Mouse (Mus musculus) liver, embryonic 12.5 days (tissue): ENCODE data around the gene Slc26a10. TPM values are rescaled to one million over a fixed set of nuclear protein-coding genes. Genes with fewer than 3 reads are reported as not detected.
"Not testable (repeated sequence)": the region's sequence is repeated elsewhere in the genome, so short reads cannot be mapped to it uniquely, and the experiment has no call there.

Experiments used
- ATAC-seq: fragments of 200-750 bp; cut with Nextera tagmentation; 2 replicates; pipeline ENCODE4 v1.8.0; 2017; ENCODE audit warnings: moderate number of reproducible peaks, mild to moderate bottlenecking, moderate library complexity
- H3K27ac ChIP-seq: fragments of 300-500 bp; sonication (generic); 2 replicates; pipeline ENCODE4 v1.5.1; 2016; ENCODE audit warnings: mild to moderate bottlenecking
- H3K27me3 ChIP-seq: fragments of 300-500 bp; sonication (generic); replicated peaks from 2 replicates; pipeline ENCODE4 v1.6.1; 2016; ENCODE audit warnings: mild to moderate bottlenecking, moderate library complexity
- H3K36me3 ChIP-seq: fragments of 300-500 bp; sonication (generic); 2 replicates; pipeline ENCODE4 v1.6.1; 2016; ENCODE audit warnings: mild to moderate bottlenecking, moderate library complexity
- H3K4me1 ChIP-seq: fragments of 300-500 bp; sonication (generic); 2 replicates; pipeline ENCODE4 v1.6.1; 2016
- H3K4me2 ChIP-seq: fragments of 300-500 bp; sonication (generic); 2 replicates; pipeline ENCODE4 v1.6.1; 2016; ENCODE audit warnings: mild to moderate bottlenecking, moderate library complexity
- H3K4me3 ChIP-seq: fragments of 300-500 bp; sonication (generic); 2 replicates; pipeline ENCODE4 v1.5.1; 2016; ENCODE audit warnings: mild to moderate bottlenecking, moderate library complexity
- H3K9ac ChIP-seq: fragments of 300-500 bp; sonication (generic); 2 replicates; pipeline ENCODE4 v1.6.1; 2016; ENCODE audit warnings: mild to moderate bottlenecking, moderate library complexity
- H3K9me3 ChIP-seq: fragments of 300-500 bp; sonication (generic); replicated peaks from 2 replicates; pipeline ENCODE4 v1.6.1; 2016; ENCODE audit warnings: mild to moderate bottlenecking, moderate library complexity
- WGBS: fragments of 180-500 bp; shearing (Covaris S2); methylation state at CpG from one replicate; pipeline ENCODE4 v1.1.7; 2016; ENCODE audit not compliant: insufficient replicate concordance; 5-methylcytosine and 5-hydroxymethylcytosine counted together
- polyA plus RNA-seq: library from polyadenylated mRNA; unstranded; fragments of >200 nt; fragmentation: Nextera tagmentation; extraction: Ambion mirVana; gene quantifications from 2 replicates; pipeline ENCODE4 v1.2.1, GENCODE M21; 2016

Slc26a10 gene
- polyA plus RNA-seq, 1 experiment from 2014 or later = 3.0 TPM

GRCm38 (mm10) chr10:127137896-127138295, 42.5 kb downstream of the Slc26a10 start:
- H3K4me1 ChIP-seq = peaks cover 48% of the 10 kb centered on the region
- no peaks in the 10 kb centered on the region for H3K27me3 ChIP-seq
- no peak overlapping the region for H3K27ac ChIP-seq
- ATAC-seq = no peak
- no peak overlapping the region for H3K4me3 ChIP-seq
- no peak overlapping the region for H3K9ac ChIP-seq
- no peak overlapping the region for H3K4me2 ChIP-seq
- no peaks in the 10 kb centered on the region for H3K36me3 ChIP-seq
- 67% methylated on average over 3 of the region's 3 CpGs for WGBS
- 0 out of 2 replicates have a peak, but pooled peaks cover 5% of the 10 kb centered on the region for H3K9me3 ChIP-seq

- 58% methylated on average over 4 of the region's 4 CpGs for WGBS
- H3K27ac ChIP-seq = peak overlapping the region; percentile 83; the same call in 1 of the 2 replicates
Observed at GRCm38 (mm10) chr10:127136510-127136909, 43.9 kb downstream of the Slc26a10 start.

GRCm38 (mm10) chr10:127135118-127135836, 45.2 kb downstream of the Slc26a10 start:
- peak overlapping the region; percentile 52; the same call in 1 of the 2 replicates for H3K9ac ChIP-seq

More at GRCm38 (mm10) chr10:127136510-127136909, 43.9 kb downstream of the Slc26a10 start:
- no peaks in the 10 kb centered on the region for H3K27me3 ChIP-seq
- H3K9ac ChIP-seq = peak overlapping the region; percentile 52; the same call in 1 of the 2 replicates
- no peak for ATAC-seq
- H3K9me3 ChIP-seq = 0 out of 2 replicates have a peak, but pooled peaks cover 3% of the 10 kb centered on the region
- H3K4me1 ChIP-seq = peaks cover 48% of the 10 kb centered on the region
- peak overlapping the region; percentile 48; the same call in 1 of the 2 replicates for H3K4me2 ChIP-seq
- H3K4me3 ChIP-seq = no peak overlapping the region
- no peaks in the 10 kb centered on the region for H3K36me3 ChIP-seq

GRCm38 (mm10) chr10:127134394-127135035, 45.9 kb downstream of the Slc26a10 start:
- H3K4me3 ChIP-seq, H3K9ac ChIP-seq: not testable (repeated sequence)
- 73% methylated on average over 3 of the region's 3 CpGs for WGBS

More at GRCm38 (mm10) chr10:127135118-127135836, 45.2 kb downstream of the Slc26a10 start:
- Histone ChIP-seq H3K4me3 (no peak overlapping the region), H3K4me2 (peak overlapping the region; percentile 48), H3K9me3 (0 out of 2 replicates have a peak, but pooled peaks cover 3% of the 10 kb centered on the region), H3K27ac (peak overlapping the region; percentile 83), H3K36me3 (no peaks in the 10 kb centered on the region), H3K27me3 (no peaks in the 10 kb centered on the region), H3K4me1 (peaks cover 48% of the 10 kb centered on the region)
- peak; percentile 90 for ATAC-seq
- 26% methylated on average over 8 of the region's 8 CpGs for WGBS

GRCm38 (mm10) chr10:127132469-127132868, 48.0 kb downstream of the Slc26a10 start:
- no peak for ATAC-seq
- Histone ChIP-seq H3K9ac (no peak overlapping the region), H3K36me3 (no peaks in the 10 kb centered on the region), H3K27me3 (no peaks in the 10 kb centered on the region), H3K27ac (no peak overlapping the region), H3K4me1 (peaks cover 39% of the 10 kb centered on the region), H3K9me3 (no peaks in the 10 kb centered on the region), H3K4me3 (no peak overlapping the region), H3K4me2 (no peak overlapping the region)
- 63% methylated on average over 5 of the region's 5 CpGs for WGBS

More at GRCm38 (mm10) chr10:127134394-127135035, 45.9 kb downstream of the Slc26a10 start:
- H3K36me3 ChIP-seq, H3K4me2 ChIP-seq, H3K27me3 ChIP-seq, H3K9me3 ChIP-seq, ATAC-seq: not testable (repeated sequence)
- H3K4me1 ChIP-seq = peaks cover 48% of the 10 kb centered on the region
- H3K27ac ChIP-seq = peak overlapping the region; percentile 83; the same call in 1 of the 2 replicates

- H3K9me3 ChIP-seq = no peaks in the 10 kb centered on the region
- H3K4me3 ChIP-seq = no peak overlapping the region
- no peak overlapping the region for H3K27ac ChIP-seq
- WGBS = 60% methylated on average over 4 of the region's 4 CpGs
- H3K4me2 ChIP-seq = no peak overlapping the region
- H3K4me1 ChIP-seq = peaks cover 39% of the 10 kb centered on the region
- H3K9ac ChIP-seq = no peak overlapping the region
- no peaks in the 10 kb centered on the region for H3K36me3 ChIP-seq
- no peak for ATAC-seq
- no peaks in the 10 kb centered on the region for H3K27me3 ChIP-seq
Observed at GRCm38 (mm10) chr10:127129431-127129830, 51.0 kb downstream of the Slc26a10 start.

GRCm38 (mm10) chr10:127127711-127128279, 52.6 kb downstream of the Slc26a10 start:
- Histone ChIP-seq H3K4me1 (peaks cover 51% of the 10 kb centered on the region), H3K9me3 (no peaks in the 10 kb centered on the region), H3K4me2 (no peak overlapping the region), H3K36me3 (no peaks in the 10 kb centered on the region), H3K4me3 (no peak overlapping the region), H3K27me3 (no peaks in the 10 kb centered on the region), H3K27ac (peak overlapping the region; percentile 34), H3K9ac (no peak overlapping the region)
- WGBS = 65% methylated on average over 7 of the region's 7 CpGs
- ATAC-seq = no peak

- Histone ChIP-seq H3K27me3 (no peaks in the 10 kb centered on the region), H3K9ac (no peak overlapping the region), H3K4me1 (peaks cover 63% of the 10 kb centered on the region), H3K9me3 (no peaks in the 10 kb centered on the region), H3K4me2 (peak overlapping the region; percentile 16), H3K27ac (peak overlapping the region; percentile 80), H3K36me3 (no peaks in the 10 kb centered on the region), H3K4me3 (no peak overlapping the region)
- peak; percentile 38 for ATAC-seq
- WGBS = 28% methylated on average over 5 of the region's 5 CpGs
Observed at GRCm38 (mm10) chr10:127126579-127126978, 53.9 kb downstream of the Slc26a10 start.

- no peaks in the 10 kb centered on the region for H3K36me3 ChIP-seq
- H3K9me3 ChIP-seq = no peaks in the 10 kb centered on the region
- 42% methylated on average over 9 of the region's 9 CpGs for WGBS
- H3K27me3 ChIP-seq = no peaks in the 10 kb centered on the region
- no peak overlapping the region for H3K9ac ChIP-seq
- no peak overlapping the region for H3K4me2 ChIP-seq
- H3K4me1 ChIP-seq = peaks cover 67% of the 10 kb centered on the region
- H3K27ac ChIP-seq = peak overlapping the region; percentile 80
- no peak for ATAC-seq
- no peak overlapping the region for H3K4me3 ChIP-seq
Observed at GRCm38 (mm10) chr10:127125210-127126001, 55.0 kb downstream of the Slc26a10 start.

- Histone ChIP-seq H3K27me3 (no peaks in the 10 kb centered on the region), H3K27ac (peak overlapping the region; percentile 89), H3K4me1 (peaks cover 74% of the 10 kb centered on the region), H3K4me3 (peak overlapping the region; percentile 42), H3K9ac (peak overlapping the region; percentile 62), H3K9me3 (no peaks in the 10 kb centered on the region), H3K36me3 (peaks cover 14% of the 10 kb centered on the region), H3K4me2 (peak overlapping the region; percentile 89)
- ATAC-seq = no peak
- 20% methylated on average over 4 of the region's 4 CpGs for WGBS
Observed at GRCm38 (mm10) chr10:127123436-127123805, 57.0 kb downstream of the Slc26a10 start.

- peak overlapping the region; percentile 62 for H3K9ac ChIP-seq
- peak overlapping the region; percentile 89 for H3K27ac ChIP-seq
- no peaks in the 10 kb centered on the region for H3K27me3 ChIP-seq
- 22% methylated on average over 13 of the region's 13 CpGs for WGBS
- ATAC-seq = peak; percentile 73
- no peaks in the 10 kb centered on the region for H3K9me3 ChIP-seq
- H3K4me2 ChIP-seq = peak overlapping the region; percentile 89
- peaks cover 19% of the 10 kb centered on the region for H3K36me3 ChIP-seq
- H3K4me1 ChIP-seq = peaks cover 69% of the 10 kb centered on the region
- peak overlapping the region; percentile 42 for H3K4me3 ChIP-seq
Observed at GRCm38 (mm10) chr10:127122784-127123435, 57.5 kb downstream of the Slc26a10 start.
